Mouse (Mus musculus) spleen, adult 2 months (tissue): ENCODE data around the gene Banf1. TPM values are rescaled to one million over a fixed set of nuclear protein-coding genes. Genes with fewer than 3 reads are reported as not detected.
"Not testable (repeated sequence)": the region's sequence is repeated elsewhere in the genome, so short reads cannot be mapped to it uniquely, and the experiment has no call there.

Source experiments
- DNase-seq, 2 experiments: peaks; one replicate each; pipeline versions ENCODE4 v3.0.0 to v3.0.0-alpha.2; 2012 to 2021; ENCODE audit warnings: low spot score in 2 of 2, low read depth in 1 of 2
- H3K27ac ChIP-seq: fragments of 200-500 bp; 2 replicates; pipeline ENCODE4 v1.5.1; 2012; ENCODE audit warnings: low read length, inconsistent platforms; ENCODE audit not compliant: insufficient read depth
- H3K27me3 ChIP-seq: fragments of 200-500 bp; 2 replicates; pipeline ENCODE4 v1.6.1; 2012; ENCODE audit warnings: mild to moderate bottlenecking, moderate library complexity, low read length, inconsistent platforms; ENCODE audit not compliant: control insufficient read depth, insufficient read depth
- H3K36me3 ChIP-seq: fragments of 200-500 bp; 2 replicates; pipeline ENCODE4 v1.6.1; 2012; ENCODE audit warnings: mild to moderate bottlenecking, low read length, inconsistent platforms; ENCODE audit not compliant: control insufficient read depth, insufficient read depth
- H3K4me1 ChIP-seq: fragments of 200-500 bp; 2 replicates; pipeline ENCODE4 v1.6.1; 2011; ENCODE audit warnings: inconsistent platforms; ENCODE audit not compliant: control insufficient read depth, insufficient read depth, insufficient read length
- H3K4me3 ChIP-seq: fragments of 200-500 bp; 2 replicates; pipeline ENCODE4 v1.5.1; 2011; ENCODE audit warnings: mild to moderate bottlenecking, inconsistent platforms; ENCODE audit not compliant: insufficient read depth, insufficient read length; ENCODE audit errors: extremely low read depth
- CTCF ChIP-seq: fragments of 200-500 bp; IDR thresholded peaks from 2 replicates; pipeline ENCODE4 v1.5.1; 2011; ENCODE audit warnings: mild to moderate bottlenecking, inconsistent platforms; ENCODE audit not compliant: insufficient read depth, insufficient read length, insufficient replicate concordance; ENCODE audit errors: extremely low read depth
- POLR2A ChIP-seq: fragments of 200-500 bp; IDR thresholded peaks from 2 replicates; pipeline ENCODE4 v1.6.1; 2011; ENCODE audit warnings: low read depth, low read length, inconsistent platforms
- WGBS: fragments of 180-500 bp; shearing (Covaris S2); methylation state at CpG from one replicate; pipeline ENCODE4 v1.1.7; 2018; 5-methylcytosine and 5-hydroxymethylcytosine counted together
- polyA plus RNA-seq: library from polyadenylated mRNA; depleted of rRNA; stranded (reverse); fragments of >200 nt; gene quantifications from 2 replicates; pipeline ENCODE4 v1.2.3, GENCODE M21; 2012

The Banf1 gene
- polyA plus RNA-seq, 1 experiment: 79.8 TPM

DNA sequence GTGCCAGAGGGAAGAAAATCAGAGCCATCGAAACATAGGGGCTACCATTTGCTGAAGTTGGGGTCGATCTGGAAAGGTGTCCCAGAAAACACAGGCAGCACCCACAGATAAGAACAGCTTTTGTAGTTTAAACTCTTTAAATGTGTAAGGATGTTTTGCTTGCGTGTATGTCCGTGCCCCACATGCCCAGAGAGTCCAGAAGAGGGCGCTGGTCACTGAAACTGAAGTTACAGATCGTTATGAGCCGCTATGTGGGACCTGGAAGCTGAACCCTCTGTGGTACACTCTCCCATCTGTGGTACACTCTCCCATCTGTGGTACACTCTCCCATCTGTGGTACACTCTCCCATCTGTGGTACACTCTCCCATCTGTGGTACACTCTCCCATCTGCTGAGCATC lies 40.2 kb upstream of the Banf1 start:
- peak; percentile 59 to 77 for DNase-seq
- WGBS: 15% methylated on average over 7 of the region's 7 CpGs

DNA sequence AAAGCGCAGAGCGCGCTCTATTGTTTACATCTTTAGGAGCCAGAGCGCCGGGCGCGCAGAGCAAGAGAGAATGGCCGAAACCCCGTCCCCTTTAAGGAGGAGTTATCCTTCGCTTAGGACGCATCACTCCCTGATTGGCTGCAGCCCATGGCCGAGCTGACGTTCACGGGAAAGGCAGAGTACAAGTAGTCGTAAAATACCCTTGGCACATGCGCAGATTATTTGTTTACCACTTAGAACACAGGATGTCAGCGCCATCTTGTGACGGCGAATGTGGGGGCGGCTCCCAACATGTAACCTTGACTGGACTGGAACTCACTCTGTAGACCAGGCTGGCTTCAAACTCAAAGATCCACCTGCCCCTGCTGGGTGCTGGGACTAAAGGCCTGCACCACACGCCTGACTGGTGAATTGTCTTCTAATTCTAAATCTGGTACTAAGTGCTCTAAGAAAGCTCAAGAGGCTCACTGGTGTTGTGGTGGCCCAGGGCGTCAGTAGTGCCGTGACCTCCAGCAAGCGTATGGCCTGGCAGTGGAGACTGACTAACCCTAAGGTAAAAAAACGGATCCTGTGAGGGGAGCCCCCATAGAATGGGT lies 39.7 kb upstream of the Banf1 start:
- peak overlapping the region; percentile 63 for H3K4me3 ChIP-seq
- not testable (repeated sequence) for H3K27me3 ChIP-seq, H3K36me3 ChIP-seq
- 4% methylated on average over 24 of the region's 25 CpGs for WGBS
- H3K4me1 ChIP-seq: peaks cover 12% of the 10 kb centered on the region
- H3K27ac ChIP-seq: peak overlapping the region; percentile 97
- DNase-seq: peak; percentile 33 to 65

More for the DNA sequence above, 40.2 kb upstream of the Banf1 start:
- Histone ChIP-seq H3K4me1 (peaks cover 12% of the 10 kb centered on the region), H3K27me3 (no peaks in the 10 kb centered on the region), H3K27ac (peak overlapping the region; percentile 97), H3K36me3 (no peaks in the 10 kb centered on the region; the same call in 1 of the 2 replicates), H3K4me3 (peak overlapping the region; percentile 63)
- TF ChIP-seq CTCF (peak; percentile 55; the same call in 1 of the 2 replicates), POLR2A (no peak)

DNA sequence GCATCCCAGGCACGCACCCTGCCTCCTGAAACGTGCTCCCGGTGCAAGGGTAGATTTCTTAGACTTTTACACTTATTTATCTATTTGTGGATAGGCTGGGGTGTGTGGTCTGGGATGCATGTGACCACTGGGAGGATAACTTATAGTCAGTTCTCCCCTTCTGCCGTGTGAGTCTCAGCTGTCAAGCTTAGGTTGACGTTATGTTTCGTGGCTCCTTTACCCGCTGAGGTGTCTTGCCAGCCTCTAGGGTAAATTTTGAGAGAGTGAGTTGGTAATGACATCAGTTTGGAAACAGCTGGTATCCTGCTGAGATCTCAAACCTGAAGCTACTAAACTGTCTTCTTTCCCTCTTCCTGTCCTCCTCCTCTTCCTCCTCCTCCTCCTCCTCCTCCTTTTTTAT lies 39.0 kb upstream of the Banf1 start:
- Histone ChIP-seq H3K4me1 (peaks cover 12% of the 10 kb centered on the region), H3K4me3 (peak overlapping the region; percentile 47), H3K27me3 (no peaks in the 10 kb centered on the region), H3K36me3 (no peaks in the 10 kb centered on the region; the same call in 1 of the 2 replicates), H3K27ac (peak overlapping the region; percentile 87)
- WGBS: 14% methylated on average over 7 of the region's 7 CpGs
- DNase-seq: peak in 1 of 2 experiments; percentile 53
- TF ChIP-seq CTCF: no peak
- TF ChIP-seq POLR2A: no peak

DNA sequence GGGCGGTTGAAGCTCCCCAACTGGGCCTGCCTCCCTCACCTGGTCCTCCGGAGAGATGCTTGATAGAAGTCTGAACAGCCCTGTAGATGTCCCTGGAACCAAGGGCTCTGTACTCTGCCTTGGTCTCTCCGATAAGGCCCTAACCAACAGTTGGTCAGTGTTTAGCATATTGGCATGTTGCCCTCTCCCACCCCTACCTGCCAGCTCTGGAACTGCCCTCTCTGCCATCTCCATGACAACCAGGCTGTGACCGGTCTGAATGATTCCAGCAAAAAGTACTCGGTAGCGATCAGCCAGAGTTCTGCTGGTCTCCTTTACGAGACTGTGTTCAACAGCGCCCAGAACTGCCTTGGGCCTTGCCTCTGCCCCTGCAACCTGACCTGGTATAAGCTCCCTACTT lies 35.3 kb upstream of the Banf1 start, which contains the start of gene Tsga10ip:
Gene Tsga10ip (minus strand): TSS at position 234 of the 400 bp plus-strand sequence.
- Histone ChIP-seq H3K4me3 (no peak within 1 kb of the TSS), H3K36me3 (no peaks in the 10 kb centered on the region), H3K4me1 (no peaks in the 10 kb centered on the region; the same call in 1 of the 2 replicates), H3K27ac (no peak within 1 kb of the TSS), H3K27me3 (no peaks in the 10 kb centered on the region)
- WGBS: 94% methylated on average over 8 of the region's 8 CpGs
- no peak for DNase-seq
- TF ChIP-seq CTCF: no peak
- no peak for TF ChIP-seq POLR2A

DNA sequence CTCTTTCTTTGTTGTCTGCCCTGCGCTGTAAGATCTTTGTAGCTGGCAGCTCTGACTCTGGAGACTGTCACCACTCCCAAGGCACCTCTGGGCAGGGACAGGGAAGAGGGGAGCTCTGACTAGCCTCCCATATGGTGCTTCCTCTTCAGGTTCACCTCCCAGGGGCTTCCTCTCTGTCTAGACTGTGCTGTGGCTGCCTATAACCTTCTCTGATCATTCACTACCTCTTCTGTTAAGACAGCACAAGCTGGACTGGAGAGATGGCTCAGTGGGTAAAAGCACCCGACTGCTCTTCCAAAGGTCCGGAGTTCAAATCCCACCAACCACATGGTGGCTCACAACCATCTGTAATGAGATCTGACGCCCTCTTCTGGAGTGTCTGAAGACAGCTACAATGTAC lies 34.1 kb upstream of the Banf1 start:
- H3K4me1 ChIP-seq, H3K36me3 ChIP-seq, DNase-seq, H3K4me3 ChIP-seq, H3K27ac ChIP-seq, H3K27me3 ChIP-seq: not testable (repeated sequence)
- 72% methylated on average over 4 of the region's 4 CpGs for whole genome bisulfite sequencing

DNA sequence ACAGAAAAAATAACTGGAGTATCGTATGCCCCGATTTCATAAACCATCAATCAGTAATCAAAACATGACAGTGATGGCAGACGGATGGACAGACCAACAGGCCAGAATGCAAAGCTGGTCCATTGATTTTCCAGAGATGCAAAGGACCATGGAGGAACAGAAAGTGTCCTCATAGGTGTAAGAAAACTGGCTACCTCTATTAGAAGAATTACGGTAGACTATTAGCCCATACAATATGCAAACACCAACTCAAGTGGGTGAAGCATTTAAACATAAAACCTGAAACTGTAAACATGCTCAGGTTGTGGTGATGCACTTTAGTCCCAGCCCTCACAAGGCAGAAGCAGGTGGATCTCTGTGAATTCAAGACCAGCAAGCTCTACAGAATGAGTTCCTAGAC lies 28.4 kb upstream of the Banf1 start:
- H3K4me3 ChIP-seq: no peak overlapping the region
- WGBS: 85% methylated on average over 4 of the region's 4 CpGs
- no peak for DNase-seq
- TF ChIP-seq POLR2A (no peak), CTCF (no peak)
- peaks cover 6% of the 10 kb centered on the region; the same call in 1 of the 2 replicates for H3K4me1 ChIP-seq
- H3K27me3 ChIP-seq: no peaks in the 10 kb centered on the region
- no peak overlapping the region for H3K27ac ChIP-seq
- H3K36me3 ChIP-seq: no peaks in the 10 kb centered on the region

DNA sequence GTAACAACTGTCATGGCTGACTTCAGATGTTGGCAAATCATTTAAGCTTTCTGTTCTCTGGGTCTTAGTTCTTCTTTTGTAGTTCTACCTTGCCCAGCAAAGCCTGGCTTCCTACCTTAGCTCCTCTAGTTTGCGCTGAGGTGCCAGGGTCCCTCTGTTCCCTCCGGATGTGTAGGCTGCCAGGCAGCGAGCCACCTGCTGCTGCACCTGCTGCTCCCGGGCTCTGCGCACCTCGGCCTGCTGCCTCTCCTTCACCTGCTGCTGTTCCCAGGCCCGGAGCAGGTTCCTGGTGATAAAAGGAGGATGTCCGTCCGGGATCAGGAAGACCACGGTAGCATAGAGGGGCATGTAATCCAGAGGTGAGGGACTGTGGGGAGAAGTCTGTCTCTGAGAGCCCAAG lies 27.2 kb upstream of the Banf1 start:
- Histone ChIP-seq H3K4me3 (no peak overlapping the region), H3K36me3 (no peaks in the 10 kb centered on the region), H3K4me1 (peaks cover 7% of the 10 kb centered on the region; the same call in 1 of the 2 replicates), H3K27me3 (no peaks in the 10 kb centered on the region), H3K27ac (no peak overlapping the region)
- TF ChIP-seq POLR2A (no peak), CTCF (no peak)
- no peak for DNase-seq
- 88% methylated on average over 10 of the region's 10 CpGs for WGBS
